Mouse (Mus musculus) heart, postnatal 0 days (tissue): Measurements from ENCODE around the gene Acad12.

Experiments used
- CTCF ChIP-seq: IDR thresholded peaks from 2 replicates; pipeline ENCODE4 v1.5.1; 2016; ENCODE audit warnings: antibody characterized with exemption, control low read depth, low read depth
- EP300 ChIP-seq: IDR thresholded peaks from 2 replicates; pipeline ENCODE4 v1.6.1; 2016; ENCODE audit warnings: antibody characterized with exemption, low read depth

DNA sequence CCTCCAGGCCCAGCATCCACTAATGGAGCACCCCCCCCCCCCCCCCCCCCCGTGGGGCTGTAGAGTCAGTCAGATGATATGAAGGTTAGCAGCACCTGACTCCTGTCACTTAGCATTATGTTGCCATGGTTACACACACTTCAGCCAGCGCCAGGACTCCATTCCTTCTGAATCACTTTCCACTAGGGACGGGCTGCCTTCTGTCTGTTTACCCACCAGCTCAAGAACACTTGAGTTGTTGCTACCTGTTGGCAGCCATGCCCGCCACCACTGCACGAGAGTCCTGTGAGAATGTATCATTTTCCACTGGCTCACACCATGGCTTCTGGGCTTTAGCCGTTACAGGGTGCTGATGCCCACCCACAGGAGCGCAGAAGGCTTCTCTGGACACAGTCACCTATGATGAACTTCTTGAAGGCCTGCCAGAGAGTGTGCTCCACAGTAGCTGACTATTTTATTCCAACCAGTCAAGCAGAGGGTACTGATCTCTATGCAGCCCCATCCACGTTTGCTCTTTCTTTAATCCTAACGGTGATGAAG is 48.8 kb downstream of the Acad12 start:
- TF ChIP-seq CTCF: no peak
- TF ChIP-seq EP300: no peak
